Mouse (Mus musculus) brain, embryonic 14.5 days (tissue): ENCODE results near the gene Gpc6.

Experiments used
- CTCF ChIP-seq: fragments of 200-500 bp; IDR thresholded peaks from 2 replicates; pipeline ENCODE4 v1.5.1; 2012; ENCODE audit warnings: inconsistent platforms, mild to moderate bottlenecking, moderate library complexity, borderline replicate concordance; ENCODE audit not compliant: insufficient read depth, insufficient read length; ENCODE audit errors: extremely low read depth
- POLR2A ChIP-seq: fragments of 200-500 bp; IDR thresholded peaks from 2 replicates; pipeline ENCODE4 v1.6.1; 2012; ENCODE audit warnings: mild to moderate bottlenecking, inconsistent platforms, borderline replicate concordance; ENCODE audit not compliant: poor library complexity, insufficient read depth, insufficient read length, severe bottlenecking; ENCODE audit errors: extremely low read depth

- TF ChIP-seq CTCF (no peak), POLR2A (no peak)
Observed at GRCm38 (mm10) chr14:117796661-117797060, 871.5 kb downstream of the Gpc6 start.
